In the genomic region with DNA sequence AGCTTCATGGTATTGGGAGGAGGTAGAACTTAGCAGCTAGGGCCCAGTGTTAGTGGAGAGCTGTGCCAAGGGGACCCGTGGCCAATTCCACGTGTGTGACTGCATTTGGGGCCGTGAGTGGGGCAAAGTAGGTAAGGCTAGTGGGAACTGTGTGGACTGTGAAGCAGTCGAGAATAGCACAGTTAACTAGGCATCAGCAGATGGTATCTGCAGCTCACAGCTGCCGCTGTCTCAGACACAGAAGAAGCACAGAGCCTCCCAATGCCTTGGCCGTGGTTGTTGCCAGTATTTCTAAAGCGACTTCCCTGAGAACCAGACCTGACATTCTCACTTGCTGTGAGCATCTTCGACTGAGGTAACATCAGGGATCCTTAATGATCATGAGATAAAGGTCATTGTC, we compare ENCODE assay signal across 15 mouse cellular contexts.
DNase-seq lines count a peak whose midpoint lies in the region; ATAC-seq and TF ChIP-seq lines count a peak whose summit lies in the region.
"Had no signal": no experiment of that assay in that cellular context is flagged by ENCODE, and none has a peak within 500 bp of the region (broad histone marks: within the 10 kb centered on the region; RNA-seq: fewer than 3 reads in every experiment).

No protein-coding gene starts in this region.

- H3K27ac ChIP-seq in cerebellum, adult 2 months (ENCODE audit: insufficient read depth, low read length) = no peak overlapping the region
- peak overlapping the region; percentile 46 for H3K27ac ChIP-seq in layer of hippocampus, adult 2 months
- no peak overlapping the region for H3K27ac ChIP-seq in heart, adult 2 months
- no peak overlapping the region for H3K27ac ChIP-seq in hindbrain, embryonic 11.5 days (ENCODE audit: low read depth, low read length)
- H3K27ac ChIP-seq: embryonic facial prominence, embryonic 12.5 days; midbrain, embryonic 13.5 days; neural tube, embryonic 15.5 days had no signal

- H3K4me3 ChIP-seq in cerebellum, adult 2 months (replicated peaks; ENCODE audit: insufficient read depth, low read depth, low read length) = no peak overlapping the region
- H3K4me3 ChIP-seq in layer of hippocampus, adult 2 months = no peak overlapping the region; the same call in 1 of the 2 replicates
- H3K4me3 ChIP-seq in heart, adult 2 months = no peak overlapping the region
- H3K4me3 ChIP-seq in hindbrain, embryonic 11.5 days (ENCODE audit: low read depth, low read length) = no peak overlapping the region
- H3K4me3 ChIP-seq: embryonic facial prominence, embryonic 12.5 days; midbrain, embryonic 13.5 days; neural tube, embryonic 15.5 days had no signal

- H3K9me3 ChIP-seq in hindbrain, embryonic 11.5 days (ENCODE audit: control insufficient read depth, low read length) = no peaks in the 10 kb centered on the region
- H3K9me3 ChIP-seq: embryonic facial prominence, embryonic 12.5 days; midbrain, embryonic 13.5 days; neural tube, embryonic 15.5 days had no signal

- no peak overlapping the region for H3K9ac ChIP-seq in heart, adult 2 months (ENCODE audit: low read depth, low read length)
- no peak overlapping the region for H3K9ac ChIP-seq in hindbrain, embryonic 11.5 days (ENCODE audit: low read depth, low read length)
- H3K9ac ChIP-seq: embryonic facial prominence, embryonic 12.5 days; midbrain, embryonic 13.5 days; neural tube, embryonic 15.5 days had no signal

- 31% methylated on average over 8 of the region's 8 CpGs for WGBS in cerebellum, adult 2 months
- 86% methylated on average over 8 of the region's 8 CpGs for WGBS in heart, adult 2 months
- WGBS in hindbrain, embryonic 11.5 days = 92% methylated on average over 8 of the region's 8 CpGs

- TF ChIP-seq CTCF in cerebellum, adult 2 months (IDR thresholded peaks at IDR 0.05; ENCODE audit: borderline replicate concordance, insufficient read depth, low read depth, low read length) = no peak
- TF ChIP-seq CTCF in layer of hippocampus, adult 2 months (conservative IDR thresholded peaks at IDR 0.05) = no peak
- TF ChIP-seq CTCF in heart, adult 2 months (IDR thresholded peaks at IDR 0.05) = no peak

- no peak for TF ChIP-seq EP300 in heart, adult 2 months (IDR thresholded peaks at IDR 0.05; ENCODE audit: insufficient read depth, low read depth, low read length)

- ATAC-seq in inflammation-experienced regulatory T-cells, adult 6 months = no peak
- ATAC-seq in hindbrain, embryonic 11.5 days (ENCODE audit: low FRiP score) = no peak
- ATAC-seq: midbrain, embryonic 13.5 days had no signal

- H3K36me3 ChIP-seq in heart, adult 2 months (ENCODE audit: control insufficient read depth, insufficient read depth, low read length) = no peaks in the 10 kb centered on the region
- 0 out of 2 replicates have a peak, but pooled peaks cover 3% of the 10 kb centered on the region for H3K36me3 ChIP-seq in hindbrain, embryonic 11.5 days (ENCODE audit: control insufficient read depth, insufficient read depth, low read length)

- no peak for TF ChIP-seq POLR2A in cerebellum, adult 2 months (IDR thresholded peaks at IDR 0.05; ENCODE audit: borderline replicate concordance, insufficient read depth, low read length)
- no peak for TF ChIP-seq POLR2A in heart, adult 2 months (IDR thresholded peaks at IDR 0.05; ENCODE audit: insufficient read depth, low read depth, low read length)

- intact Hi-C loops in left cerebral cortex, postnatal 14 days (cut with DNase I) = loop anchor here (5.0 to 10.0 kb wide), 2 partner anchors 59 to 106 kb away; no protein-coding TSS in a partner anchor
- intact Hi-C loops in heart, adult 2 months (cut with DNase I) = no loop called here

- peak; percentile 27 for DNase-seq in cerebellum, postnatal 10 days
- DNase-seq in cerebellum, adult 2 months = no peak
- DNase-seq in brain, adult 2 months (ENCODE audit: low read depth, low spot score) = peak; percentile 91
- DNase-seq in layer of hippocampus, adult 2 months (ENCODE audit: low spot score in 2 of 2) = peak; percentile 72
- DNase-seq in left cerebral cortex, postnatal 14 days (ENCODE audit: low spot score in 2 of 2) = peak; percentile 78 to 83
- no peak for DNase-seq in heart, adult 2 months
- no peak for DNase-seq in hindbrain, embryonic 11.5 days (ENCODE audit: low spot score)
- DNase-seq: adrenal gland, postnatal 36 days; cerebellum, adult 8-10 months; kidney, postnatal 14 days; lung, postnatal 14 days had no signal

- no peaks in the 10 kb centered on the region for H3K79me2 ChIP-seq in heart, adult 2 months (replicated peaks; ENCODE audit: control insufficient read depth, insufficient read depth, low read length)

- H3K4me2 ChIP-seq in hindbrain, embryonic 11.5 days (replicated peaks; ENCODE audit: low read depth, low read length) = no peak overlapping the region
- H3K4me2 ChIP-seq: embryonic facial prominence, embryonic 12.5 days; midbrain, embryonic 13.5 days; neural tube, embryonic 15.5 days had no signal

- peaks cover 12% of the 10 kb centered on the region for H3K4me1 ChIP-seq in cerebellum, adult 2 months (ENCODE audit: control insufficient read depth, insufficient read depth, low read length)
- no peaks in the 10 kb centered on the region for H3K4me1 ChIP-seq in heart, adult 2 months (ENCODE audit: control insufficient read depth, insufficient read depth, low read length)
- no peaks in the 10 kb centered on the region for H3K4me1 ChIP-seq in hindbrain, embryonic 11.5 days (replicated peaks; ENCODE audit: control insufficient read depth, insufficient read depth, low read length)
- H3K4me1 ChIP-seq: embryonic facial prominence, embryonic 12.5 days; midbrain, embryonic 13.5 days had no signal

- H3K27me3 ChIP-seq in cerebellum, adult 2 months (ENCODE audit: control insufficient read depth, insufficient read depth, low read length) = no peaks in the 10 kb centered on the region
- H3K27me3 ChIP-seq in heart, adult 2 months (ENCODE audit: control insufficient read depth, insufficient read depth, low read length) = no peaks in the 10 kb centered on the region
- no peaks in the 10 kb centered on the region for H3K27me3 ChIP-seq in hindbrain, embryonic 11.5 days (ENCODE audit: control insufficient read depth, insufficient read depth, low read length)
- H3K27me3 ChIP-seq: embryonic facial prominence, embryonic 12.5 days; midbrain, embryonic 13.5 days; neural tube, embryonic 15.5 days had no signal

Comparison
In these comparisons a context has a peak if more than half of its experiments do, and no peak if none do; other contexts are left out.
1. DNase-seq: peak in cerebellum, postnatal 10 days (2 of 2), brain, adult 2 months (single experiment), layer of hippocampus, adult 2 months (2 of 2) and left cerebral cortex, postnatal 14 days (2 of 2); none in cerebellum, adult 2 months (0 of 2), heart, adult 2 months (0 of 2) and hindbrain, embryonic 11.5 days (single experiment).